Mouse (Mus musculus) c-Kit-positive CD71-positive TER-119-positive erythroid progenitor cells, embryonic 14.5 days (primary cell): Measurements from ENCODE around the gene Nudcd3.

ENCODE experiments used
- DNase-seq: peaks from one replicate; pipeline ENCODE4 v3.0.0-alpha.2; 2013; ENCODE audit warnings: low spot score

Gene Nudcd3

DNA sequence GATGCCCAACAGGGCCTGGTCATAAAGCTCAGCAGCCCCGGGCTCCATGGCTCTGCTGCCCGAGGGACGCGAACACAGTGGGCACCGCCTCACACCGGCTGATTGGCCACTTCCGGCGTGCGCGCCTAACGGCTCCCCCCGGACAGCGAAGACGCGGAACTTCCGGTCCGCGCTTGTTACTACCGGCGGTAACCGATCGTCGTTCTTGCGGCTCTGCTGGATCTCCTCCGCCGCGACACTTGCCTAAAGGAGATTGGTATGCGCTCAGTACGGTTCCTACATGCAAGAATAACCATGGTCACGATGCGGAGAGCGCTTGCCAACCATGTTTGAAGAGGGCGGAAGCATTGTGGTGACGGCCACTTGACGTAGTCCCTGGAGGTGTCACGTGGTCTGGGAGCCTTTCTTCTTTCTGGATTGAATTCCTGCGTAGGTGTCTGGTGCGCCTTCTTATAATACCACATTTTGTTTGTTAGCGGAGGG lies at the start of gene Nudcd3:
Nudcd3 (minus strand) TSS at position 329 of the 483 bp plus-strand sequence.
- DNase-seq: peak; percentile 83

DNA sequence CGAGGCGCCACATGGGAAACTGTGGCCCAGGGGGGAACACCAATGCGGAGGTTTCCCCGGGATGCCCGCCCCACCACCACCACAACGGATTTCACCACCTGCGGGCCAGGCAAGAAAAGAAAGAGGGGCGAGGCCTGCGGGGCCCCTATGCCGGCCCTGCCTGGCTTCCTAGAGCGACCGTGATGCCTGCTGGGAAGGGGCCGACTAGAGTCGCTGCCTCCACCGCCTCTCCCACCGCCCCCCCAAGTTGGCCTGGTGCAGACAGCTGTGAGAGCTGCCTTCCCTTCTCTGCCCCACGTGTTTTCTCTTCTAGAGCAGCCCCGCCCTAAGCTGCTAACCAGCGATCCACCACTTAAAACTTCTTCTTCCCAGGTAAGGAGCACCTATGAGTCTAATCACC lies 44.5 kb upstream of the Nudcd3 start:
- DNase-seq: no peak

DNA sequence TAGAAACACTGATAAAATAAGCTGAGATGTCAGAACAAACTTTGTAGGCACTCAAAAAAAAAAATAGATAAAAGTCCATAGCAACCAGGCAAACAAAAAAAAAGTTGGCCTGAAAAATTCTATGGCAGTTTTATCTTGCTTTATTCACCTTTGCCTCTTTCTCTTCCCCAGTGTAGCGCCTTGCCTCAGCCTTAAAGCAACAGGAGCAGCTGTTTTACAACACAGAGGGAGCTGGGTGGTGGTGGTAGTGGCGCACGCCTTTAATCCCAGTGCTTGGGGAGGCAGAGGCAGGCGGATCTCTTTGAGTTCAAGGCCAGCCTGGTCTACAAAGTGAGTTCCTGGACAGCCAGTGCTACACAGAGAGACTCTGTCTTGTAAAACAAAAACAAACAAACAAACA lies 32.8 kb upstream of the Nudcd3 start:
- DNase-seq: no peak

DNA sequence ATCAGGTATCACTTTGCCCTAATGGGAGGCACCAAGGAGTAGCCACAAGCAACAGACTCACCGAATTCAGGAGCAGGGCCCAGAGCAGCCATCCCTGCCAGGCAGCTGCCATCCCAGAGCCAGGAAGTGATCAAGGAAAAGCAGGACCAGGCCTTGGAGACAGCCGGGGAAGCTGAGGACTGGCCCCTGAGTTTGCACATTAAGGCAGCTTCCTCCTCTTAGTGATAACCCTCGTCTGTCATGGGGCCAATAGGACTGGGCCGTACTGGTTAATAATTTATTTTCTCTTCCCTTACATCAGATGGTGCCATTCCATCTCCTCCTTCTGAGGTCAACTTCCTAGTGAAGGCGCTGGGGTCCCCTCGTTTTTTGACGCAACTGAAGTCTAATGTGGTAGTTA lies 29.8 kb upstream of the Nudcd3 start, which contains the start of gene Npc1l1:
Npc1l1 (minus strand) TSS at position 132 of the 400 bp plus-strand sequence.
- no peak for DNase-seq

DNA sequence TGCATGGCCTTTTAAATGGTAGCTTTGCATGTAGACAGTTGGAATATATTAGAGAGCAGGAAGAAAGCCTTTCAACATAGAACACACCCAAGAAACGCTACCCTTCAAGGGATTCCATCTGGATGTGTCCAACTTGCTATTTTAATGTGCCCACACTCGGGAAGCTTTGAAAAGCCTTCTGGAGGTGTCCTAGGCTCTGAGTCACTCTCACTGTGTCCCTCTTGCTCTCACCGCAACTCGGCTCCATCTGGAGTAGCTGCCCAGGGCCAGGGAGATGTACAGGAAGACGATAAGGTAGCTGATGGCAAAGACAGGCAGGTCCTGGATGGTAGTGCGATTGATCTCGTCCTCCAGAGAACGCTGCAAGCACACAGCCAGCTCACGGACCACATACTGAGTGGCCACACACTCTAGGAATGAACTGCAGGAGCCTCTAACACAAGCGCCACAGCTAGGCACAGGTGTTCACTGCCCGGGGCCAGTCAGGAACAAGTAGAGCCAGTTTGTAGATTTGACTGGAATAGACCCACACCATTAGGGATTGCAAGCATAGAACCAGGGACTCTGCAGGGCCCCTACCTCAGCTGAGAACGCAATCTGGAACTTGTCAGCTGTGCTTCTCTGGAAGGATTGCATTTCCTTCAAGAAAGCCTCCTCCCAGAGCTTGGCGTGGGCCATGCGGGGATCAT lies 24.5 kb upstream of the Nudcd3 start:
- no peak for DNase-seq

DNA sequence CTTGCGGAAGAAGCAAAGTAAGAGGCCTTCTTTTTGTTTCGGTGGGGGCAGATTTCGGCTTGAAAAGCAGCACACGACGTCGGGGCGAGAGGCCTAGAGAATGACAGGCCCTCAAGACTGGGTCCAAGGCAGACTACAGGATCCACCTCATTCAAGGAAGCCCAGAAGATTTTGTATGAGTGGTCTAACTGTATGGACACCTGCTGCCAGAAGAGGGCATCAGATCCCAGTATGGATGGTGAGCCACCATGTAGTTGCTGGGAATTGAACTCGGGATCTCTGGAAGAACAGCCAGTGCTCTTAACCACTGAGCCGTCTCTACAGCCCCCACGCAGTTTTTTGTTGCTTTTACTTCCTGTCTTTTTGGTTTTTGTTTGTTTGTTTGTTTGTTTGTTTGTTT lies 22.0 kb upstream of the Nudcd3 start:
- no peak for DNase-seq

DNA sequence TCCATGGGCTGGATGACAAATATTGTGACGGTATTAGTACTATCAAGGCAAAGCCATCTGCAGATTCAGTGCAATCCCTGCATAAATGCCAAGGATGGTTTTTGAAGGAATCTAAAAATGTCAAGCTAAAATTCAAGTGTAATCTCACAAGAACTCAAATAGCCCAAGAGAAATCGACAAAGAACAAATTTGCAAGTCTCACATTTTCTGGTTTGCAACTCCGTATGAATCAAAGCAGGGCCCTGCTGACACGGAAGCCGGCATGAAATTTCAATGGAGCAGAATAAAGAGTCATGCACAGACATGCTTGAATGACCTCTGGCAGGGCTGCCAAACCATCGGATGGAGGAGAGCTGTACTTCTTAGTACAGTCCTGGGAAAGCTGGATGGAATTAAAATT lies 19.8 kb upstream of the Nudcd3 start:
- no peak for DNase-seq

DNA sequence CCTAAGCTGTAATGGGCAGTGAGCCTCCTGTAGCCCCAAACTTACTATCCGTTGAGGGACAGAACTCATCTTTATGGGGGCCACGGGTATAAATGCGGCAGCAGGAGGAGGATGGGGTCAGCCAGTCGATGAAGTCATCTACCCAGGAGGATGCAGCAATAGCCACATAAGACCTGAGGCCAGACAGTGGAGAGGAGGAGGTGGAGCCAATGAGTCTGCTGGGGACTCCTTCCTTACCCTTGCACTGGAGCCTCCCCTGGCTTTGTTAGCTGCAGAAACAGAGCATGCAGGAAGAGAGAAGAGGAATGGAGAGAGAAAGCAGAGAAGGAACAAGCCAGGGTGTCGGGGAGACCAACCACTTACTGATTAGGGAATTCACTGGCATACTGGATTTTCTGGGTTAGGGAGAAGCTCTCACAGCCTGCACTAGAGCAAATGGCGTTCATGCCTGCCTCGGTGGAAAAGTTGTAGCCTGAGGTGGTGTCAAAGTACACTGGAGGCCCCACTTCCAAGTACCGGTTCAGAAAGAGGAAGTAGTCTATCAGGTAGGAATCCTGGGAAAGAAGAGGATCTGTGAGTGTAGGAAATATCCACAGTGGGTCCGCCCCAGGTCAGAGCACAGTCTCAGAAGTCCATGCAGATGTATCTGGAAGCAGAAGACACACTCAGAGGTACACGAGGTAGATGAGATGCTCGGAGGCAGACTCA lies 18.1 kb upstream of the Nudcd3 start:
- no peak for DNase-seq

DNA sequence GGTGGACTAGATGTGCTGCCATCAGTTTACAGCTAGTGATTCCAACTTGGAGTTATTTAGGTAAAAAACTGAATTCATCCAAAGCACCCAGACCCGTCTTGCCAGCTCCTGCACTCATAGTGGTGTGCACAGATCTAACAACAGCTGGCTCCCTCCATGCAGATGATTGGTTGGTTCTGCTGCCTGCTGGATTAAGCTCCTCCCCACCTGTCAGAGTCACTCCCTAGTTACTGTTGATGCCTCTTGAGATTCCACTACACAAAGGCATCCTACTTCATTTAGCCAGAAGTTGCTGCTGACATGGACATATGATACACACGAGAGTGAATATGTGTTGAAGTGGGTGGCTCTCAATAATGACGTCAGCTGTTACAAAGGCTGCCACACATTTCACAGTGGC lies 16.6 kb upstream of the Nudcd3 start:
- no peak for DNase-seq

DNA sequence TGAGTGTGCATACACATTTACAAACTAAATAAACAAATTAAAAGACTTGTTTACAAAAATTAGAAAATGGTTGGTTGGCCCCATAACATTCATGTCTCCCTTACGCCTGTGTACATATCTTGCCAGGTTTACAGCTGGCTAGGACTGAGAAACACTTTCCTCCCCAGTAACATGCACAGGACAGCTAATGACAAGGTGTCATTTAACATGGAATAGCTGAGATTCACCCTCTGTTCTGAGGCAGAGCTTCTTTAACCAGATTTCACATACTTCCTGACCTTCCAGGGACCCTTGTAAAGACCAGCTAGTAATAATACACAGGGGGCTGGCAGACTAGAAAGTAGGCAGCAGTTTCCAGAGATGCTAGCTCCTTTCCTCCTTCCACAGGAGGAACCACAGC lies 7.9 kb upstream of the Nudcd3 start:
- DNase-seq: no peak

DNA sequence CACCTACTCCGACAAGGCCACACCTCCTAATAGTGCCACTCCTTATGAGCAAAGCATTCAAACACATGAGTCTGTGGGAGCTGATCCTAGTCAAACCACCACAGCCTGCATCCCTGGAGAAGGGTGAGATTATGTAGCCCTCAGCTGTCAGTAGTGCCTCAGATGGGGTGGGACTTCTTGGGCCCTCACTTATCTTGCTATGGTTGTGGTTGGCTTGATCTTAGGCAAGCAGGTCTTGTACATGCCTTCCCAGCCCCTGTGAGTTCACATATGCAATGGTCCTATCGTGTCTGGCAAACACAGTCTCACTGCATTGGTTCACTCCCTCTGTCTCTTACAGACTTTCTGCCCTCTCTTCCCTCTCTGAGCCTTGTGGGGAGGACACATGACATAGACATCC lies 6.9 kb upstream of the Nudcd3 start:
- DNase-seq: no peak

DNA sequence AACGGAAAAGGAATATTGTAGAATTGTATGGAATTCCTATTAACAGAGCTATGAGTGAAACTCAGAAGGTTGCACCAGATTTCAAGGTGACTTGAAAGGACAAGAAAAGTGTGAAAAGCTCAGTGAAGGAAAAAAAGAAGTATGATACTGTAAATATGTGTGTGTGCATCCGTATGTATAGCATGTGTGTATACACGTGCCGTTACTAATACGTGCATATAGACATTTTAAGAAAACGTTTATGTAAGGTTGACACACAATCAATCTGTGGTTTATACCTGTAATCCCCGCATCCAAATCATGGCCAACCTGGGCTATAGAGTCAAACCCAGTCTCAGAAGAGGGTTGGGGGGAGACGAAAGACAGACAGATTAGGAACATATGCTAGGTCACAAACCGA lies 355 bp upstream of the Nudcd3 start:
- no peak for DNase-seq

DNA sequence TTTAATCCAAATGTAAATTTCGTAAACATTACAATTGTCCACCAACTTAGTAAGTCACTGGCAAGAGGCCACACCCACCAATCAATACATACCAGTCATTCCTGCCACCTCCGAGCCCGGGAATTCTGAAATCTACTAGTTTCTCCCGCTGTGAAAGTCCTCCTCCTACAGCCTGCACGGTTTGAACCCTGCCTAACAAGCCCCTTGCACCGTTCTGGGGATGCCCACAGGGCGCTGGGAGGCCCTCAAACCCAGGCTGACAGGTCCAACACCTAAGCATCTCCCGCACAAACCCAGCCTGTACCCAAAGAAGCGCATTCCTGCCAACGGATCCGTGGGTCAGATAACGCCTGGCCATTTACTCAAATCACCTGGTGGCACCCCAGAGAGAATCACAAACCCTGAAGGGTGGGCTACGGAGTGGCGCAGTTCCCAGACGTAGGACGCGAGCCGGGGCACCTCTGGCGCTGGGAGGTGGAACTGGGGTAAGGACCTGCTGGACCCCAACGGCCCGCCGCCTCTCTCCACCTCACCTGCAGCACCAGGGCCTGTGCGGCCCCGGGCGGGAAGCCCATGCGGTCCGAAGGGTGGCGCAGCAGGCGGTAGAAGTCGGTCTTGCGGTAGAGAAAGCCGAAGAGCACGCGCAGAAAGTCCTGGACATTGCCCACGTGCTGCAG lies 667 bp downstream of the Nudcd3 start, which contains the start of gene A730071L15Rik:
A730071L15Rik (plus strand) TSS at position 620 of the 677 bp plus-strand sequence.
- peak; percentile 32 for DNase-seq

DNA sequence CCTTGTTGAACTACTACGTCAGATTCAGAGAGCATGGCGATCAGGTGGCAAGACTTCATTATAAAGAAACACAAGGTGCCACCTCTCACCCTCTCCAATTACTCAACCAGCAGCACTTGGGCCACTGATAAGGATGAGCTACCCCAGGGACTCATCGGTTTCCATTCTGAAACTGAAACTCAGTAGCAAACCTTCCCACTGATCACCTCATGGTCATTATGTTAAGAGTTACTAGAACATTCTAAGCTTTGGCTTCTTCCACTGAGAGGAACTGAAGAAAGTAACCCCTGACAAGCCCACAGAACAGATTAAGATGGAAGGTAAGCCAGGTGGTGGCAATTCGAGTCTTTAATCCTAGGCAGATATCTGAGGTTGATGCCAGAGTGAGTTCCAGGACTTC lies 1.8 kb downstream of the Nudcd3 start:
- no peak for DNase-seq

DNA sequence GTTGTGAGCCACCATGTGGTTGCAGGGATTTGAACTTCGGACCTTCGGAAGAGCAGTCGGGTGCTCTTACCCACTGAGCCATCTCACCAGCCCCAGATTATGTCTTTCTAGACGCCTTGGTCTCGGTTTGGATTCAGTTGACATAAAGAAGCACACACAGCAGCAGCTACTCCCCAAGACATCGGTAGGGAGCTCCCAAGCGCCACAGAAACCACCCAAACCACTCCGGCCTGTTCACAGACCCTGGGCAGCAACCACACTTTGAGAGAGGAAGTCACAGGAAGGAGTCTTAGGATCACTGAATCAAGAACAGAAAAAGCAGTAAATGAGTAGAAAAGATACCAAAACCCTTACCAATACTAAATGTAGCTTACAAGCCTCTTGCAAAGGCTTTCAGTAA lies 3.4 kb downstream of the Nudcd3 start:
- no peak for DNase-seq

DNA sequence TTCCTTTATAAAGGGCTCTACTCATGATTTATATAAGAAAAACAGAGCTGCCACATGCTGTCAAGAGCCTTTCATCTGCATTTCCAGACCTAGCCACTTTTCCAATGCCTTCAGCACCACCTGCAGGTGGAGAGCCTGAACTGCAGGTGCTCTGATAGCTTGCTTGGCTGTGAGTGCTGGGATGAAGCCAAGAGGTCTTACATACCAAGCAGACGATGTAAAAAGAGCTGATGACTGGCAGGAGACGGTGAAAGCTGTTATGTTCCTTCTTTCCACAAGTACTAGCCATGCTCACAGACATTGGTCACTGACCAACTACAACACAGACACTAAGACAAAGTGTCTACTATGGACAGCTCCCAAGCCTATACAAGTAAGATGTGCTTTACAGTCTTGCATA lies 12.3 kb downstream of the Nudcd3 start:
- DNase-seq: peak; percentile 75

DNA sequence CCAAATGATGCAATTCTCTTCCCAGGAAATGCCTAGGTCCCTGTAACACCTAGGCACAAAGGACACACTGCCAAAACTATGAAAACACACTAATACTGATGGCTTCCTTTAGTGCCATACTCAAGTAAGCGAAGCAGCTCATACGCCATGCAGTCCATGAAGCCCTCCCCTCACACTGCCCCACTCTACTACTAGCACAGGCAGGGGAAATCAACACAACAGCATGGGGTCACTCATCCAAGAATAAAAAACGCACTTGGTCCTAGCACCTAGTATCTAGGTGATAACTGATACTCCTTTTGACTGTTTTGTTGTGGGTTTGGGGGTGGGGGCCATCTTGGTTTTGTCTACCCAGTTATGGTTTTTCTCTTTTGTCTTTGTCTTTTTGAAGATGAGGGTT lies 12.8 kb downstream of the Nudcd3 start:
- no peak for DNase-seq

DNA sequence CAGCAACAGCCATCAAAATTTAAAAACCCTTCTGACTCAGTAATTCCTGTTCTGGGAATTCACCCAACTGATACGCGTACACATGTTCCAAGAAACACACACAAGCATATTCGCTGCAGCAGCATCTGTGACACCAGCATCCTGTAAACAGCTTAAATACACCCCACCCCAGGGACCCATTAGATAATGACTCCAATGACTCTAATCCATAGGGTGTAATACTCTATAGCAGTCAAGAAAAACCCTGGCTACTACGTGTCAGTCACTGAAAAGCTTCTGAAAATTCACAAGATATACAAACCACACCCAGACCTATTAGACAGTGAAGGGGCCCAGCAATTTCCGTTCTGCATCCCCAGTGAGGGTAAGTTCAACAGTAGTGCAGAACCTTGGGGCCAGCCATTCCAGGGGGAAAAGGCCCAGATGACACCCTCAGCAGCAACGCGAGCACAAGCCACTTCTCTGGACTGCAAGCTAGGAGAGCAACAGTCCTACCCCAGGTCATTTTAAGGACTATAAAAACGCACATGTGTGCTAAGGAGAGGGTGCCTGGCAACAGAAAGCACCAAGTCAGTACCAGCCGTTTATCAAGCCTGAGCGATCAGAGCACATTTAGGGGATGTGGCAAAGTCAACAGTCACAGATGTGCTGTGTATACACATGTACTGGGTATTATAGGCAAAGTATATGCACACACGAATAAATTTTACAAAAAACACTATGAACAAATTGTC lies 15.8 kb downstream of the Nudcd3 start:
- DNase-seq: peak; percentile 57

DNA sequence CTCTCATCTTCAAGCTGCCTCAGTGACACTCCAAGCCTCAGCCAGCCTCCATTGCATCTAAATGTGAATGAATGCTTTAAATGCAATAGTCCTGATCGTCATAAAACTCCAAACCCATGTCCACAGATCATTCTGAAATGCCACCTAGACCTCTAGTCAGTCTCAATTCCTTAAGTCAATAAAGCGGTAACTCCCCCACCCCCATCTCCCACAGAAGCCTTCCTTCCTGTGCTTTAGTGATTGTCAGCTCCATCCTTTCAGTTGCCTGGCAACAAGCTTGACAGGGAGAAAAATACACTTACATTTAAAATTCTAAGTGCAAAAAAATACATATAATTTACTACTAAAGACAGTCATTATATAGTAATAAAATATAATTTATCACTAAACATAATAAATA lies 17.0 kb downstream of the Nudcd3 start:
- DNase-seq: no peak

DNA sequence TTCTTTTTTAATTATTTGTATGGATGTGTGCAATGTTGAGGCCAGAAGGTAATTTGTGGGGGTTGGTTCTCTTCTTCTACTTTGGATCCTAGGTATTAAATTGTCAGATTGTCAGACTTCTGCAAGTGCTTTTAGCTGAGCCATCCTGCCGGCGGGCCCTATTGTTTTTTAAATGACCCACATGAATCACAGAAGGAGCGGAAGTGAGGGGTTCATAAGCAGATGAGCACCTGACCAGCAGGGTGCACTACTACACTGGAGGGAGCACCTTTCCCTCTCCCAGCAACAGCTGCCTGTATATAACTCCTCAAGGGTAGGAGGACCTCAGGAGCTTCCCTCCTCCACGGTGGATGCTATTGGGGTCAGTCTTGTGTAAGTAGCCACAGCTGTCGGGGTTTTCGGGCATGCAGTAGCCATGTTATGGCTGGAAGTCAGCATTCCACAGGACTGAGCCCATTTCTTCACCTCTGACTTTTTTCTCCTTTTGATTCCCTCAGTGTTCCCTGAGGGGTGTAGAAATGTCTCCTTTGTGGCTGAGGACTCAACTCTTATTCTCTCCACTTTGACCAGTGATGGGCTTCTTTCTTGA lies 19.3 kb downstream of the Nudcd3 start:
- DNase-seq: no peak

DNA sequence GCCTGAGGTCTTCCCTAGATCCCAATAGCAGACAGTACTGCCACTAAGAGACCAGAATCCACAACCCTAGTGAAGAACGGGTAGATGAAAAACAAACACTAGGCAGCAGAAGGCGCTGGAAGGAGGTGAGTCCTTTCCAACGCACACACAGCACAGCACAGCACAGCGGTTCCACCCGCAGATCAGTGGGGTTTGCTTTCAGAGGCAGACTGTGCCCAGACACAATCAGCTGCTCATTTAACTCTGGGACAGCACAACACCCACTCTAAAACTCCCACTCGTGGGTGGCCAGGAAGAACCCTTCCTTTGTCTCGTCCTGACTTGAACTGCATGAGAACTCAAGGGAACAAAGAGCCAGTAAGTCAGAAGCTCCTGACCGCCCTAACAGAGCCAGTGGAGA lies 21.0 kb downstream of the Nudcd3 start:
- no peak for DNase-seq

DNA sequence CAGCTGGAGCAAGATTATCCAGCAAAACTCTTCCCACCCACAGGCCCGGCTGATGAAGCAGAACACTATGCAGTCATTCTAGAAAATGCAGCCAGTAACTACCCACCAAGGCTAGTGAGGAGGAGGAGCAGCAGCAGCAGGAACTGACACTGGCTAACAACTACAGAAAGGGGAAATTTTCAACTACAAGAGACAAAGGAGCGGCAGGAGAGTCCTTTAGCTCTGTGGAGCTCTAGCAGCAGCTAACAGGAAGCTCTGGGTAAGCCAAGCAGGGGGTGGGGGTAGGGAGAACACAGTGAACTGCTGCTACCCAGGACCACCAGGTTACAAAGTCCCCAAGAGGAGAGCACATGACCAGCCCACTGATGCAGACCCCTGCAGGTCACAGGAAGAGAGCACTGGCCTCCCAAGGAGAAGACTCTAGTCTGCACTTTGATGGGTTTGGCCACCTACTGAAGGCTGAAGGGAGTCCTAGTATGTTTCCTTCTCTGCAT lies 21.5 kb downstream of the Nudcd3 start:
- no peak for DNase-seq
